29 mouse cellular contexts compared by ENCODE assay signal in the genomic region with DNA sequence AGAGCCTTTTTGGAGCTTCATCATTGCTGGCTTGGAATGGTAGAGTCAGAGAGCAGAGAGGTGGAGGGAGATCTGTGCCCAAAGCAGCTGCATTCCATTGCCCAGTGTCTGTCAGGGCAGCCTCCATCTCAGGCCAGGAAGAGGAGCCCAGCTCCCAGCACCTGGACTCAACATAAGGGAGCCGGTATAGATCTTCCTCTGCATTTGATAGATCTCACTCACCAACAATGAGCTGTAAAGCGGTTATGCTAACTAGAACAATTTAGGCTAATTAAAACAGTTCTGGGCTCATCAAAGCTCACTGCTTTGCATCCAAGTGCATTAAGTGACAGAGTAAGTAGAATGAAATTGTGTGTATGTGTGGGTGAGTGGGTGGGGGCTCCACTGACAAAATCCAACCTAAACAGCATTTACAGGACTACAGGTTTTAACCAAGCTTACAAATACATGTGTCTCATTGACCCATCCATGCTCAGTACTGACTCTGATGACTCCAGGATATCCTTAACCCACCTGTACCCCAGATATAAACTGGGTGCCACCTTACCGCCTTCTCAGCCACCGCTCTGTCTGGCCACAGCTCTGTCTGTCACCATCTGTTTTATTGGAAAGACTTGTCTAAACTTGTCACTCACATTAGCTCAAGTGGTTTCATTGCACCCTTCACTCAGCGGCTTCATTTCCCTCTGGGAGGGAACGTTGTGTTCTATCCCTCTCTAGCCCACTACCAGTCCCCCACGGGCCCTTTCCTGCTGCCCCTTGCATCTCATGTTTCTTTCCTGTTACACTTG. TPM values are rescaled to one million over a fixed set of nuclear protein-coding genes. Genes with fewer than 3 reads are reported as not detected.
DNase-seq lines count a peak whose midpoint lies in the region; ATAC-seq lines count a peak whose summit lies in the region.
"Had no signal": no experiment of that assay in that cellular context is flagged by ENCODE, and none has a peak within 500 bp of the region (broad histone marks: within the 10 kb centered on the region; RNA-seq: fewer than 3 reads in every experiment).

No protein-coding gene starts in this region.

- H3K27me3 ChIP-seq in hindbrain, embryonic 13.5 days: no peaks in the 10 kb centered on the region
- no peaks in the 10 kb centered on the region for H3K27me3 ChIP-seq in hindbrain, embryonic 11.5 days (ENCODE audit: control insufficient read depth, insufficient read depth, low read length)
- H3K27me3 ChIP-seq in neural tube, embryonic 13.5 days: no peaks in the 10 kb centered on the region
- H3K27me3 ChIP-seq in forebrain, embryonic 16.5 days (replicated peaks; ENCODE audit: control insufficient read depth, insufficient read depth, low read length): no peaks in the 10 kb centered on the region
- H3K27me3 ChIP-seq in neural tube, embryonic 15.5 days (replicated peaks): no peaks in the 10 kb centered on the region
- H3K27me3 ChIP-seq: embryonic facial prominence, embryonic 12.5 days; liver, embryonic 12.5 days; midbrain, embryonic 12.5 days had no signal

- 88% methylated on average over 7 of the region's 7 CpGs for WGBS in hindbrain, embryonic 13.5 days
- WGBS in hindbrain, embryonic 11.5 days: 85% methylated on average over 7 of the region's 7 CpGs
- WGBS in neural tube, embryonic 13.5 days: 70% methylated on average over 7 of the region's 7 CpGs
- 37% methylated on average over 7 of the region's 7 CpGs for WGBS in forebrain, embryonic 16.5 days
- 76% methylated on average over 7 of the region's 7 CpGs for WGBS in neural tube, embryonic 15.5 days

- H3K9me3 ChIP-seq in hindbrain, embryonic 13.5 days: no peaks in the 10 kb centered on the region
- no peaks in the 10 kb centered on the region for H3K9me3 ChIP-seq in hindbrain, embryonic 11.5 days (ENCODE audit: control insufficient read depth, low read length)
- H3K9me3 ChIP-seq in neural tube, embryonic 13.5 days: no peaks in the 10 kb centered on the region
- no peaks in the 10 kb centered on the region for H3K9me3 ChIP-seq in forebrain, embryonic 16.5 days (ENCODE audit: control insufficient read depth, low read length)
- no peaks in the 10 kb centered on the region for H3K9me3 ChIP-seq in neural tube, embryonic 15.5 days (replicated peaks)
- H3K9me3 ChIP-seq: embryonic facial prominence, embryonic 12.5 days; liver, embryonic 12.5 days; midbrain, embryonic 12.5 days had no signal

- no peaks in the 10 kb centered on the region for H3K4me1 ChIP-seq in hindbrain, embryonic 13.5 days (replicated peaks)
- no peaks in the 10 kb centered on the region for H3K4me1 ChIP-seq in hindbrain, embryonic 11.5 days (replicated peaks; ENCODE audit: control insufficient read depth, insufficient read depth, low read length)
- H3K4me1 ChIP-seq in neural tube, embryonic 13.5 days (replicated peaks): no peaks in the 10 kb centered on the region
- peaks cover 9% of the 10 kb centered on the region for H3K4me1 ChIP-seq in forebrain, embryonic 16.5 days (replicated peaks; ENCODE audit: control insufficient read depth, insufficient read depth, low read length)
- 0 out of 2 replicates have a peak, but pooled peaks cover 2% of the 10 kb centered on the region for H3K4me1 ChIP-seq in neural tube, embryonic 15.5 days
- H3K4me1 ChIP-seq: embryonic facial prominence, embryonic 12.5 days; liver, embryonic 12.5 days; midbrain, embryonic 12.5 days had no signal

- no peak for DNase-seq in hindbrain, embryonic 11.5 days (ENCODE audit: low spot score)
- no peak for DNase-seq in neural tube, embryonic 10.5 days (ENCODE audit: extremely low spot score, low spot score)
- DNase-seq in natural killer cell, adult 2 months (ENCODE audit: low spot score in 2 of 2): no peak
- no peak for DNase-seq in thymus, postnatal 10 days (ENCODE audit: low spot score in 2 of 2)
- DNase-seq: adrenal gland, postnatal 10 days; B cell, adult 2 months; cerebellum, adult 11 months; cerebellum, adult 9-11 months; embryo, embryonic 11 days; gastrocnemius, postnatal 25 days; heart, adult 18-20 months; heart, postnatal 4 days; kidney, adult 11 months; kidney, postnatal 14 days; liver, postnatal 0 days; lung, postnatal 36 days; right cerebral cortex, postnatal 14 days; thymus, postnatal 14 days had no signal

- H3K4me2 ChIP-seq in hindbrain, embryonic 13.5 days: no peak overlapping the region
- no peak overlapping the region for H3K4me2 ChIP-seq in hindbrain, embryonic 11.5 days (replicated peaks; ENCODE audit: low read depth, low read length)
- no peak overlapping the region for H3K4me2 ChIP-seq in neural tube, embryonic 13.5 days
- no peak overlapping the region for H3K4me2 ChIP-seq in forebrain, embryonic 16.5 days (ENCODE audit: low read length)
- no peak overlapping the region for H3K4me2 ChIP-seq in neural tube, embryonic 15.5 days
- H3K4me2 ChIP-seq: embryonic facial prominence, embryonic 12.5 days; heart, embryonic 11.5 days; liver, embryonic 12.5 days; midbrain, embryonic 12.5 days had no signal

- ATAC-seq in hindbrain, embryonic 13.5 days (ENCODE audit: low FRiP score): 0 out of 2 replicates have a peak, but pooled peaks have one; percentile 38
- no peak for ATAC-seq in hindbrain, embryonic 11.5 days (ENCODE audit: low FRiP score)
- ATAC-seq in neural tube, embryonic 13.5 days (ENCODE audit: low read depth): 0 out of 2 replicates have a peak, but pooled peaks have one; percentile 19
- peak; percentile 83 for ATAC-seq in forebrain, embryonic 16.5 days
- ATAC-seq in neural tube, embryonic 15.5 days (ENCODE audit: low FRiP score): peak; percentile 58
- ATAC-seq: inflammation-experienced regulatory T-cells, adult 6 months; liver, embryonic 12.5 days; liver, postnatal 0 days had no signal

- H3K4me3 ChIP-seq in hindbrain, embryonic 13.5 days: no peak overlapping the region
- no peak overlapping the region for H3K4me3 ChIP-seq in hindbrain, embryonic 11.5 days (ENCODE audit: low read depth, low read length)
- no peak overlapping the region for H3K4me3 ChIP-seq in neural tube, embryonic 13.5 days
- H3K4me3 ChIP-seq in forebrain, embryonic 16.5 days (replicated peaks; ENCODE audit: low read length): no peak overlapping the region
- no peak overlapping the region for H3K4me3 ChIP-seq in neural tube, embryonic 15.5 days (replicated peaks)
- H3K4me3 ChIP-seq: embryonic facial prominence, embryonic 12.5 days; left cerebral cortex, adult 2 months; liver, embryonic 12.5 days; midbrain, embryonic 12.5 days had no signal

- no peak overlapping the region for H3K27ac ChIP-seq in hindbrain, embryonic 13.5 days
- no peak overlapping the region for H3K27ac ChIP-seq in hindbrain, embryonic 11.5 days (ENCODE audit: low read depth, low read length)
- H3K27ac ChIP-seq in neural tube, embryonic 13.5 days (replicated peaks): 0 out of 2 replicates have a peak overlapping the region, but pooled peaks have one; percentile 10
- H3K27ac ChIP-seq in forebrain, embryonic 16.5 days (ENCODE audit: low read length): peak overlapping the region; percentile 54
- peak overlapping the region; percentile 23; the same call in 1 of the 2 replicates for H3K27ac ChIP-seq in neural tube, embryonic 15.5 days (replicated peaks)
- H3K27ac ChIP-seq: embryonic facial prominence, embryonic 12.5 days; left cerebral cortex, adult 2 months; liver, embryonic 12.5 days; midbrain, embryonic 12.5 days had no signal

- no peak overlapping the region for H3K9ac ChIP-seq in hindbrain, embryonic 13.5 days
- H3K9ac ChIP-seq in hindbrain, embryonic 11.5 days (ENCODE audit: low read depth, low read length): no peak overlapping the region
- no peak overlapping the region for H3K9ac ChIP-seq in neural tube, embryonic 13.5 days
- no peak overlapping the region for H3K9ac ChIP-seq in forebrain, embryonic 16.5 days (replicated peaks; ENCODE audit: low read depth, low read length)
- no peak overlapping the region for H3K9ac ChIP-seq in neural tube, embryonic 15.5 days (replicated peaks)
- H3K9ac ChIP-seq: embryonic facial prominence, embryonic 12.5 days; liver, embryonic 12.5 days; liver, postnatal 0 days; midbrain, embryonic 12.5 days had no signal

- H3K36me3 ChIP-seq in hindbrain, embryonic 13.5 days: peaks cover 41% of the 10 kb centered on the region
- no peaks in the 10 kb centered on the region for H3K36me3 ChIP-seq in hindbrain, embryonic 11.5 days (ENCODE audit: control insufficient read depth, insufficient read depth, low read length)
- H3K36me3 ChIP-seq in neural tube, embryonic 13.5 days: peaks cover 39% of the 10 kb centered on the region
- peaks cover 15% of the 10 kb centered on the region for H3K36me3 ChIP-seq in forebrain, embryonic 16.5 days (ENCODE audit: control insufficient read depth, insufficient read depth)
- H3K36me3 ChIP-seq in neural tube, embryonic 15.5 days: peaks cover 33% of the 10 kb centered on the region

RNA-seq across cellular contexts. Expression of a gene that starts 44.6 kb away (rescaled TPM):
- 201 and 209 TPM in 2 replicates for polyA plus RNA-seq in hindbrain, embryonic 13.5 days (2015; fragmentation: Nextera tagmentation; extraction: Ambion mirVana)
- polyA plus RNA-seq in hindbrain, embryonic 11.5 days (2014; fragmentation: Nextera tagmentation; extraction: Ambion mirVana): 214 and 230 TPM in 2 replicates
- 195 and 209 TPM in 2 replicates for polyA plus RNA-seq in neural tube, embryonic 13.5 days (2015; fragmentation: Nextera tagmentation; extraction: Ambion mirVana)
- polyA plus RNA-seq in forebrain, embryonic 16.5 days (2015; fragmentation: Nextera tagmentation; extraction: Ambion mirVana): 229 and 233 TPM in 2 replicates
- polyA plus RNA-seq in neural tube, embryonic 15.5 days (2015; fragmentation: Nextera tagmentation; extraction: Ambion mirVana): 190 and 197 TPM in 2 replicates

RNA-seq across cellular contexts. Expression of a gene that starts 50.4 kb away (rescaled TPM):
- 0.39 and 0.48 TPM in 2 replicates for polyA plus RNA-seq in hindbrain, embryonic 13.5 days (2015; fragmentation: Nextera tagmentation; extraction: Ambion mirVana)
- 0.15 and 0.31 TPM in 2 replicates for polyA plus RNA-seq in hindbrain, embryonic 11.5 days (2014; fragmentation: Nextera tagmentation; extraction: Ambion mirVana)
- polyA plus RNA-seq in neural tube, embryonic 13.5 days (2015; fragmentation: Nextera tagmentation; extraction: Ambion mirVana): 0.93 and 0.95 TPM in 2 replicates
- 0.29 and 1.3 TPM in 2 replicates for polyA plus RNA-seq in forebrain, embryonic 16.5 days (2015; fragmentation: Nextera tagmentation; extraction: Ambion mirVana)
- polyA plus RNA-seq in neural tube, embryonic 15.5 days (2015; fragmentation: Nextera tagmentation; extraction: Ambion mirVana): 1.3 and 1.5 TPM in 2 replicates
- polyA plus RNA-seq: inflammation-experienced regulatory T-cells, adult 6 months; kidney, embryonic 14.5 days; liver, postnatal 0 days had no signal

Comparison
In these comparisons a context has a peak if more than half of its experiments do, and no peak if none do; other contexts are left out.
1. H3K27ac ChIP-seq: peak in neural tube, embryonic 13.5 days (single experiment), forebrain, embryonic 16.5 days (single experiment) and neural tube, embryonic 15.5 days (single experiment); none in hindbrain, embryonic 13.5 days (single experiment) and hindbrain, embryonic 11.5 days (single experiment).